Mouse (Mus musculus): ENCODE results near the gene Arid1b.

Arid1b gene

DNA sequence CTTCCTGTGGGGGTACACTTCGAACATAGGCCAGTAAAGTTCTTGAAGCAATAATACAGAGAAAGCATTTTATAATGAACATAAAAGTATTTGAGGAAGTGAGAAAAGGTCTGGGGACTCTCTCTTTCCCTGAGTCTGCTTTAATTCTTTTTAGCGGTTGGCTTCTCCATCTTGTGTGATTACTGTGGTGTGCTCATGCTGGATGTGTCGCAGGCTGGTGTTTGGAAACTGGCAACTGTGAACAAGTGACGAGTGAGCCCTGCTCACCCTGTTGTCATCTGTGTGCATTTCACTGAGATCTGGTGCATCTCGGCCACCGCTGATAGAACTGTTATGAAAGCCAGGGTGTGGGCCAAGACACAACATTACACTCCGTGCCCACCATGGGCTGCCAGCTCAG, 216.8 kb downstream of the Arid1b start:
- no peak for DNase-seq (ENCODE audit: low read depth, low spot score)

- peak; percentile 48 for DNase-seq (ENCODE audit: low read depth, low spot score)
These were observed 218.0 kb downstream of the Arid1b start for GRCm38 (mm10) chr17:5212166-5212565.

- no peak for DNase-seq (ENCODE audit: low read depth, low spot score)
These were observed 219.3 kb downstream of the Arid1b start for GRCm38 (mm10) chr17:5213441-5213840.

- DNase-seq (ENCODE audit: low read depth, low spot score), result no peak
These were observed 221.2 kb downstream of the Arid1b start for GRCm38 (mm10) chr17:5215352-5215751.

GRCm38 (mm10) chr17:5216965-5217546, 222.9 kb downstream of the Arid1b start:
- no peak for DNase-seq (ENCODE audit: low read depth, low spot score)

DNA sequence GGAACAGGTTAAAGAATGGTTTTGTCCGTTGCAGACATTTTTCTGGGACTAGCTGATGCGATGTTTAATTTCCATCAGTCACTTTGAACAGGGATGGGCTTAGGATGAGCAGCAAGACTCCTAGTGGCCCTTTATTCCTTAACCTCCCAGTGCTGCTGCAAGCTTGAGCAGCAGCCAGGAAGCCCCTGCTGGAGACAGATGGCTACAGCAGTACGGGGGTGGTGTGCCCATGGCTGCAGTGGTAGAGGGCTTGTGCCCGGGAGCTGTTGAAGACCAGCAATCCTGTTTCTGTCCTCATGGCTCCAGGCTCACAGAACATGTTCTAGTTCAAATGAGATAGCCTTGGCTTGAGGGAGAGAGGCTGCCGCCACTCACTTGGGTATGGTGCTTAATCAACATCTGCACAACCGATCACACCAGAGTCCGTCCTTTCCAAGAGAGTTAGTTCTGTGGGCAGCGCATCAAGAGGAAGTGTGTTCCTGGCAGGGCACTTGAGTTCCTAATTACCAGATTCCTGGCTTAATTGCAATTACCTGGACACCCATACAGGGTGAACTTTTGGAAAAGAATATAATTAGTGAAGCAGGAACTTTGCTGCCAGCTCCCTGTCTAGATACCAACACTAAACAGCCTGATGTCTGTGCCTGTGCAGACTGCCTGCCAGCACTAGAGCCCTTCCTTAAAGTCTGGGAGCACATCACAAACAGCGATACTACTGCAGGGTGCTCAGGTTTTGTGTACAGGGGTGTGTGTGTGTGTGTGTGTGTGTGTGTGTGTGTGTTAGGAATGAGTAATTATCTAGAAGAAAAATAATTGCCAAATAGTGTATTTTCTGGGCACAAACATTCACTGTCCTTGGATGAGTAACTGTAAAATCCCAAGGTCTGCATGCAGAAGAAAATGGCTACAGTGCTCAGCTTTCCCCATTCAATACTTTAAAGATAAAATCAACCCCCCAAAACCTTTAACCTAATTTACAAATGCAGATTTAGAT, 224.0 kb downstream of the Arid1b start:
- DNase-seq (ENCODE audit: low read depth, low spot score), result no peak

GRCm38 (mm10) chr17:5218955-5219557, 224.9 kb downstream of the Arid1b start:
- DNase-seq (ENCODE audit: low read depth, low spot score), result no peak

DNA sequence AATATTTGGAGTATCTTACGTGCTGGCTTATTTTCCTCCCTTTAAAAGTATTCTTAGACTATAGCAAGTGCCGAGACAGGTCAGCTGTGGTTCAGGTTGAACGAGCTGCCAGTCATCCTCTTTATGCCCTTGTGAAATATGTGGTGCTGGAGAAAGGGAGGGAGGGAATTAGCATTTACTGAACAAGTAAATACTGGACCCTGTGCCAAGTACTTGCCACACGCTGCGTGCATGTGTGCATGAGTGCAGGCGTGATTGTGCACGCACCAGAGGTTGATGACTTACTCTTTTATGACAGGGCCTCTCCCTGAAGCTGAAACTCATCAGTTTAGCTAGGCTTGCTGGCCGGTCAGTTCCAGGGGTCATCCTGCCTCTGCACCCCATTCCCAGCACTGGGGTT, 226.9 kb downstream of the Arid1b start:
- no peak for DNase-seq (ENCODE audit: low read depth, low spot score)

DNA sequence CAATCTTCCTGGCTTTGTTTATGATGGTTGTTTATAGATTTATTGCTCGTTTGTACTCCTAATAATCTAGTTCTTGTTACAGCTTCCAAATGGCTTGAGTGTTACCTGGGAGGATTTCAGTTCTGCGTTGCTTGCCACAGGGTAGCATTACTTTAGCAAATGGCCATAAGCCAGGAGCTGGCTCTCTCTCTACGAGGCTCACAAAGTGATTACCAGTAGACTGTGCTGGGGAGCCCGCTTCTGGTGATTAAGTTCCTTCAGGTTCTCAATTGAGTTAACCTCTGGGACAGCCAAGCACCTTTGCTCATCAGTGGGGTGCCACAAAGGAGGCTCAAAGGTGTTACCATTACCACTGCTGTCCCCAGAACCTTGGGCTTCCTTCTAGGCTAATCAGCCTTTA, 227.4 kb downstream of the Arid1b start:
- DNase-seq (ENCODE audit: low read depth, low spot score), result no peak

DNA sequence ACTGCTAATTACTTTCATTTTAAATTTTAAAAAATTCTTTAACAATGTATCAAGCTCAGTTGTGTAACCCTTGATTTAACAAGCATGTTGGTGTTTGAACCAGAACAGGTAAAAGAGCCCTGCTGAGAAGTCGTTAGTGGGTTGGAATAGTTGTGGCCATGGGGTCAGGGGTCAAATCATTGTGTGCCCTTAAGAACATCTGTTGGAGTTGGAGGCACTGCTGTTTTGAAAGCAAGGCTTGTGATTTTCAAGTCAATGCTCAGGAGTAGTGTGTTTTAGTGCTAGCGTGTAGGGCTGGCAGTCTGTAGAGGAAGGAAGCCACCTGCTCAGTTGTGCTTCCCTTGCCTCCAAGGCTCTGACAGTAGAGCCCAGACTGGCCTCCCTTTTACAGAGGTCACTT, 228.7 kb downstream of the Arid1b start:
- DNase-seq (ENCODE audit: low read depth, low spot score), result no peak

- DNase-seq (ENCODE audit: low read depth, low spot score), result no peak
These were observed 230.8 kb downstream of the Arid1b start for GRCm38 (mm10) chr17:5224932-5225331.

- DNase-seq (ENCODE audit: low read depth, low spot score), result no peak
These were observed 233.0 kb downstream of the Arid1b start for GRCm38 (mm10) chr17:5227136-5227535.

DNA sequence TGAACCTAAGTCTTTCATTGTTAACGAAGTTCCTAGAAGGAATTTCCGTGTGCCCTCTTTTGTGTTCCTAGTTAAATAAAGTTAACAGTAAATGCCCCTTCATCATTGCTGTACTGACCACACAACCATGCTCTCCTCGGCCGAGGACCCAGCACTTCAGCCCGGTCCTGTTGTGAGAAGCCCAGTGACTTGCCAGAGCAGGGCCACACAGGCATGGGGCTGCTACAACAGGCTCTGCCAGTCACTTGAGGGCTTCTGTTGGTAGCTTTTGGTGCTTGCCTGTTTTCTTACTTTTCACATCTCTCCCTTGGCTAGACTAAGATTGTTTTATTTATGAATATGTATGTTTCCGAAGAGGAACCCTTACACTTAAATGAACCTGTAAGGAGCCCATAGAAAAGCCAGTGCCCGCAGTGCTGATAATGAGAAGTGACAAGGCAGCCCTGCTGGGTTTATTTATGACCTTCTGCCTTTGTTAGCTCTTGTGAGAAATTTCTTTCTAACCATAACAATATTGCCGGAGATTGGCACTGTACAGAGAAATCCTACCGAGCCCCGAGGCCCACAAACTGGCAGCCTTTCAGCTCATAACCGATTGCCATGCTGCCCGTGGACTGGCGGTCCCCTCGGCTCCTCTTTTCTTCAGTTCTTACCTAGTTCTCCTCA, 234.0 kb downstream of the Arid1b start:
- no peak for DNase-seq (ENCODE audit: low read depth, low spot score)

- no peak for DNase-seq (ENCODE audit: low read depth, low spot score)
These were observed 234.6 kb downstream of the Arid1b start for GRCm38 (mm10) chr17:5228616-5229250.

- DNase-seq (ENCODE audit: low read depth, low spot score), result no peak
These were observed 235.9 kb downstream of the Arid1b start for GRCm38 (mm10) chr17:5230063-5230462.

GRCm38 (mm10) chr17:5232180-5232579, 238.0 kb downstream of the Arid1b start:
- DNase-seq (ENCODE audit: low read depth, low spot score), result no peak

DNA sequence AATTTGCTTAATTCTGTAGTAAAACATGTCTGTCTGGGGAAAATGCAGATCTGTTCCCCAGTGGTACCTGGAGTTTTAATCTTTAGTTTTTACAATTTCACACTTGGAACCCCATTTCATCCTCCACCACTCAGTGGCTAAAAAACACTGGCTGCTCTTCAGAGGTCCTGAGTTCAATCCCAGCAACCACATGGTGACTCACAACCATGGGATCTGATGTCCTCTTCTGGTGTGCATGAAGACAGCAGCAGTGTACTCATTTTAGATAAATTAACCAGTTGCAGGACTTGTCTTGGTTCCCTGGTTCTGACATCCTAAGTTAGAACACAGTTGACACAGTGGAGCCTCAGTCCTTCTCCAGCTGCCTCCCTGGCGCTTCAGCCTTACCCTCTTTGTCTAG, 239.9 kb downstream of the Arid1b start:
- no peak for DNase-seq (ENCODE audit: low read depth, low spot score)

GRCm38 (mm10) chr17:5235057-5235456, 240.9 kb downstream of the Arid1b start:
- DNase-seq (ENCODE audit: low read depth, low spot score), result no peak

DNA sequence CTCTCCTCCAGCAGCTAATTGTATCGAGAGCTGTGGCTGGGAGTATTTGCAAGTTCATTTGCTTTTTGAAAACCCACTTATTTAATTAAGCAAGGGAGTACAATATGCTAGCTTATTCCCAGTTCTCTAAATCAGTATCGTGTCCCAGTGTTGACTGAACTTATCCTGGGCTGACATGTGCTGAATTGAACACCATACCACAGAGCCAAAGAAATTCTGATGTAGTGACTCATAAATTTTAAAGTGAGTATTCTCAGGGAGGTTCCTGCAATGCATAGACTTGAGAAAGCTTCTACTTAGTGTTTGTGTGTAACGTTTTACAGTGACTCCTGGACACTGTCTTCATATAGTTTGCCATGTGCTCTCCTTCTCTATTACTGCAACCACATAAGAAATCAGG, 243.6 kb downstream of the Arid1b start:
- no peak for DNase-seq (ENCODE audit: low read depth, low spot score)

DNA sequence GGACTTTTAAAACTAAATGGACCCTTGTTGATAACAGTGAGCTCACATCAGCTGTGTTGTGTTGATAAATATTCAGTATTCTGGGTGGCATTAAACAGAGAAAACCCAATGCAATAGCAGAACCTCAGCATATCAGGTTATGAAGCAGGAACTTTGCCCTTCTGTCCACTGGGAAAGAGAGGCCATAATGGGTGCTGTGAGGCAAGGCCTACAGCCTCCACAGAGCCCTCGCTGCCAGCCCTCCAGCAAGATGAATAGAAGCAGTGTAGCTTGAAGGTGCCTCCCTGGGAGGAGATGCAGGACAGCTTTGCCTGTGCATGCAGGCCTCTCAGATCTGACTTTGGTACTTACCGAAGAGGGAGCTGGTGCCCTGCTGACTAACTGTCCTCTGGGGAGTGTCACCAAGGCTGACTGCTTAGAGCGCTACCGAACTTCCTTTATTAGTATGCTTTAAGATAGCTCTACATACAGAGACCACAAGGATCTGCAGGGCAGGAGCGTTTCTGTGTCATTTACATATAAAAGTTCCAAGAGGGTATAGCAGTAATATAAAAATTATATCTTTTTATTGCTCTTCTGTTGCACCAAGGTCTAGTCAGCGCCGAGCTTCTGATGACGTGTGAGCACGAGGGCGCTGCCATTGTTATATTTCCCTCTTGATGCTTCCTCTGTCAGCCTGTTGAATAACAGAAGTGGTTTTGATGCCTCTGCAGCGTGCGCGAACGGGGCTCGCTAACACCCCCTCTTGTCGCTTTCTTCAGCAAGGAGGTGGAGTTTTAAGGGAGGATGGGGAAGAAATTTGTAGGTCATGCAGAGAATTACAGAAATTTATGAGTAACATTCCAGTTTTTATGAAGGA, 244.5 kb downstream of the Arid1b start:
- no peak for DNase-seq (ENCODE audit: low read depth, low spot score)

DNA sequence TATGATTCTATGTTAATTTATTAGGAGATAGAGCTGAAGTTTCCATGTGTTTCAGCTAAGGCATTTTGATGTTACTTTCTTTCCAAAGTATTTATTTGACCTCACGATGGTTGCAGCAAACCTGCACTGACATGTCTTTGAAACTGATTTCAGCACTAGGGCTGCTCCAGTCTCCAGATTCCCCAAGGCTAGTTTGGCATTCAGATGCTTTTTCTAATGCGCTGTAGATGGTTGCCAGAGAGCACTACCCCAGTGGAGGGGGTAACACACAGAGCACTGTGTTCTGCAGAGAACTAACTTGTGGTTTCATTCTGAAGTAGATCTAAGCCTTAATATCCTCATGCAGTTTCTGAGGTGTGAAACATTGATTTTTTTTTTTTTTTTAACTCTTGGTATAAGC, 250.4 kb downstream of the Arid1b start:
- no peak for DNase-seq (ENCODE audit: low read depth, low spot score)
